Mouse (Mus musculus): ENCODE measurements around the gene Pax3. TPM values are rescaled to one million over a fixed set of nuclear protein-coding genes. Genes with fewer than 3 reads are reported as not detected.

Gene Pax3
- polyA plus RNA-seq, 1 experiment = 10.6 TPM

GRCm38 (mm10) chr1:78168796-78169195 lies 28.1 kb downstream of the Pax3 start:
- DNase-seq (ENCODE audit: low read depth) = peak; percentile 40

GRCm38 (mm10) chr1:78167577-78168286 lies 29.2 kb downstream of the Pax3 start:
- TF ChIP-seq POLR2A (IDR thresholded peaks at IDR 0.05; ENCODE audit: borderline replicate concordance, extremely low read depth, insufficient read depth, insufficient read length, poor library complexity, severe bottlenecking) (no peak), CTCF (IDR thresholded peaks at IDR 0.05; ENCODE audit: borderline replicate concordance, extremely low read depth, insufficient read depth, insufficient read length) (no peak)
- DNase-seq (ENCODE audit: low read depth) = peak; percentile 93

More at GRCm38 (mm10) chr1:78168796-78169195, 28.1 kb downstream of the Pax3 start:
- TF ChIP-seq POLR2A (IDR thresholded peaks at IDR 0.05; ENCODE audit: borderline replicate concordance, extremely low read depth, insufficient read depth, insufficient read length, poor library complexity, severe bottlenecking) = no peak
- no peak for TF ChIP-seq CTCF (IDR thresholded peaks at IDR 0.05; ENCODE audit: borderline replicate concordance, extremely low read depth, insufficient read depth, insufficient read length)

- no peak for TF ChIP-seq CTCF (IDR thresholded peaks at IDR 0.05; ENCODE audit: borderline replicate concordance, extremely low read depth, insufficient read depth, insufficient read length)
- no peak for TF ChIP-seq POLR2A (IDR thresholded peaks at IDR 0.05; ENCODE audit: borderline replicate concordance, extremely low read depth, insufficient read depth, insufficient read length, poor library complexity, severe bottlenecking)
- no peak for DNase-seq (ENCODE audit: low read depth)
These were observed 35.2 kb downstream of the Pax3 start for GRCm38 (mm10) chr1:78161745-78162144.

GRCm38 (mm10) chr1:78157930-78158329 lies 39.0 kb downstream of the Pax3 start:
- no peak for DNase-seq (ENCODE audit: low read depth)
- TF ChIP-seq CTCF (IDR thresholded peaks at IDR 0.05; ENCODE audit: borderline replicate concordance, extremely low read depth, insufficient read depth, insufficient read length) = no peak
- no peak for TF ChIP-seq POLR2A (IDR thresholded peaks at IDR 0.05; ENCODE audit: borderline replicate concordance, extremely low read depth, insufficient read depth, insufficient read length, poor library complexity, severe bottlenecking)

- DNase-seq (ENCODE audit: low read depth) = no peak
- no peak for TF ChIP-seq POLR2A (IDR thresholded peaks at IDR 0.05; ENCODE audit: borderline replicate concordance, extremely low read depth, insufficient read depth, insufficient read length, poor library complexity, severe bottlenecking)
- no peak for TF ChIP-seq CTCF (IDR thresholded peaks at IDR 0.05; ENCODE audit: borderline replicate concordance, extremely low read depth, insufficient read depth, insufficient read length)
These were observed 41.1 kb downstream of the Pax3 start for GRCm38 (mm10) chr1:78155796-78156195.

- TF ChIP-seq POLR2A (IDR thresholded peaks at IDR 0.05; ENCODE audit: borderline replicate concordance, extremely low read depth, insufficient read depth, insufficient read length, poor library complexity, severe bottlenecking) (no peak), CTCF (IDR thresholded peaks at IDR 0.05; ENCODE audit: borderline replicate concordance, extremely low read depth, insufficient read depth, insufficient read length) (no peak)
- no peak for DNase-seq (ENCODE audit: low read depth)
These were observed 48.8 kb downstream of the Pax3 start for GRCm38 (mm10) chr1:78148011-78148623.

GRCm38 (mm10) chr1:78143403-78143802 lies 53.5 kb downstream of the Pax3 start:
- TF ChIP-seq POLR2A (IDR thresholded peaks at IDR 0.05; ENCODE audit: borderline replicate concordance, extremely low read depth, insufficient read depth, insufficient read length, poor library complexity, severe bottlenecking) (no peak), CTCF (IDR thresholded peaks at IDR 0.05; ENCODE audit: borderline replicate concordance, extremely low read depth, insufficient read depth, insufficient read length) (no peak)
- peak; percentile 48 for DNase-seq (ENCODE audit: low read depth)

- no peak for TF ChIP-seq CTCF (IDR thresholded peaks at IDR 0.05; ENCODE audit: borderline replicate concordance, extremely low read depth, insufficient read depth, insufficient read length)
- no peak for TF ChIP-seq POLR2A (IDR thresholded peaks at IDR 0.05; ENCODE audit: borderline replicate concordance, extremely low read depth, insufficient read depth, insufficient read length, poor library complexity, severe bottlenecking)
- DNase-seq (ENCODE audit: low read depth) = no peak
These were observed 54.0 kb downstream of the Pax3 start for GRCm38 (mm10) chr1:78142912-78143311.

GRCm38 (mm10) chr1:78141741-78142501 lies 55.0 kb downstream of the Pax3 start:
- peak; percentile 86 for DNase-seq (ENCODE audit: low read depth)
- TF ChIP-seq POLR2A (IDR thresholded peaks at IDR 0.05; ENCODE audit: borderline replicate concordance, extremely low read depth, insufficient read depth, insufficient read length, poor library complexity, severe bottlenecking) (no peak), CTCF (IDR thresholded peaks at IDR 0.05; ENCODE audit: borderline replicate concordance, extremely low read depth, insufficient read depth, insufficient read length) (no peak)

- no peak for DNase-seq (ENCODE audit: low read depth)
- TF ChIP-seq CTCF (IDR thresholded peaks at IDR 0.05; ENCODE audit: borderline replicate concordance, extremely low read depth, insufficient read depth, insufficient read length) (no peak), POLR2A (IDR thresholded peaks at IDR 0.05; ENCODE audit: borderline replicate concordance, extremely low read depth, insufficient read depth, insufficient read length, poor library complexity, severe bottlenecking) (no peak)
These were observed 55.6 kb downstream of the Pax3 start for GRCm38 (mm10) chr1:78141314-78141713.
